Mouse (Mus musculus): ENCODE results near the gene Ptcd3. TPM values are rescaled to one million over a fixed set of nuclear protein-coding genes. Genes with fewer than 3 reads are reported as not detected.

The Ptcd3 gene
- 77.1 and 79.9 TPM in 2 replicates for polyA plus RNA-seq (2015; fragmentation: Nextera tagmentation; extraction: Ambion mirVana)

DNA sequence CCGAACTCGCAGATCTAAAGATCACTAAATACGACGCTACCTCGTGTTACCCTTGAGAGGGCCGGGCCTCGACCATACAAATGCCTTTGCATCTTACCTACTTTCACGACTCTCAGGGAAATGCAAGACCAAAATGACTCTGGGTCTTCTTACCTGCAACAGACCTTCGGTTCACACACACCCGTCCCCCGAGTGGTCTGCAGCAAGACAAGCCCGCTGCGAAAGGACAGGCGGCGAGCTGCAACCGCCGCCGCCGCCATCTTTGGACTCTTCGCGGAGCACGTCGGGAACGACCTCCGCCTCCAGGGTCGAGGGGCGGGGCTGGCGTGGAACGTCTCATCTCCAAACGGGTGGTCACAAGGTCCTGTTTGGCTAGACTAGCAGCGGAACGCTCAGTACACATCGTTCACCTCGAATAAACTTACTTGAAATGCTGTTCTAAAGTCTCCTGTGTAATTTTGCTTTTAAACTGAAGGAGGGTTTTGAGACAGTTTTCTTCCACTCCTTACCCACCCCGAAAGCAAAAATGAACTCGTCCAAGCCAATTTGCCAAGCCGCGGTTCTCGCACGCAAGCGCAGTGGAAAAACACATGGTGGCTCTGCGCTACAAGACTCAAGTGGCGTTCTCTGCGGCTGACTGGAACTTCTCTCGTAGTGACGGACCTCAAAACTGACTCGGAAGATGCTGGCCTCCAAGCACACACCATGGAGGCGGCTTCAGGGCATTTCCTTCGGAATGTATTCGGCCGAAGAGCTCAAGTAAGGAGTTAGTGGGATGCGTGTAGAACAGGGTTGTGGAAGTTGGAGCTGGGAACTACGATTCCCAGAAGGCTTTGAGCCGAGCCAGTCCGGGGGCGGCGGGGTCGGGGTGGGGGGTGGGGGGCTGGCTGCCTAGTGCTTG, at the start of gene Ptcd3, which contains the start of gene Polr1a:
Ptcd3 (minus strand) TSS at position 270 of the 901 bp plus-strand sequence.
Polr1a (plus strand) TSS at position 573 of the 901 bp plus-strand sequence.
- under 1% methylated on average over 58 of the region's 58 CpGs for WGBS
- no peaks in the 10 kb centered on the region for H3K9me3 ChIP-seq
- peak within 1 kb of the TSS; percentile 70 for H3K27ac ChIP-seq (replicated peaks)
- H3K9ac ChIP-seq, result peak within 1 kb of the TSS; percentile 62
- peak; percentile 94 for ATAC-seq (ENCODE audit: low FRiP score, low read depth)
- peak within 1 kb of the TSS; percentile 69 for H3K4me3 ChIP-seq
- peaks cover 24% of the 10 kb centered on the region for H3K36me3 ChIP-seq
- H3K4me2 ChIP-seq, result peak within 1 kb of the TSS; percentile 69
- peaks cover 21% of the 10 kb centered on the region for H3K4me1 ChIP-seq (replicated peaks)
- no peaks in the 10 kb centered on the region for H3K27me3 ChIP-seq

DNA sequence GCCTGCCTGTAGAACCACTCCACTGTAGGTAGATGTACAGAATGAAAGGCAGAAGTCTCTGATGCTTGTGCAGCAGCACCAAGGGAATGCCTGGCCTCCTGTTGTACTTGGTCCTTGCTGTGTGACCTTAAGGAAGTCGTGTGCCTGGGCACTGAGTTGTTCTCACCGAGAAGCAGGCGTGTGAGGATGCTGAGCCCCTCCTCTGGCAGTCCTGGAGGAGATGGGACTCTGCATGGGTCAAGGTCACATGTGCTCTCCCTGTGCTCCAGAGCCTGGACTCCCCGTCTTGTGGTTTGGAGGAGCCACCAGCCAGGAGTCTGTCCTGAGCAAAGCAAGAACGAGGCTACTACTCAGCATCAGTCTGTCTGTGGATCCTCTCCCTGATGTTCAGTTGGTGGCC, 42.6 kb upstream of the Ptcd3 start:
- Histone ChIP-seq H3K36me3 (peaks cover 64% of the 10 kb centered on the region), H3K27ac (replicated peaks) (no peak overlapping the region), H3K9me3 (no peaks in the 10 kb centered on the region), H3K4me3 (no peak overlapping the region), H3K27me3 (no peaks in the 10 kb centered on the region), H3K4me2 (no peak overlapping the region), H3K9ac (no peak overlapping the region), H3K4me1 (replicated peaks) (no peaks in the 10 kb centered on the region)
- ATAC-seq (ENCODE audit: low FRiP score, low read depth), result no peak
- WGBS, result 90% methylated on average over 5 of the region's 5 CpGs

DNA sequence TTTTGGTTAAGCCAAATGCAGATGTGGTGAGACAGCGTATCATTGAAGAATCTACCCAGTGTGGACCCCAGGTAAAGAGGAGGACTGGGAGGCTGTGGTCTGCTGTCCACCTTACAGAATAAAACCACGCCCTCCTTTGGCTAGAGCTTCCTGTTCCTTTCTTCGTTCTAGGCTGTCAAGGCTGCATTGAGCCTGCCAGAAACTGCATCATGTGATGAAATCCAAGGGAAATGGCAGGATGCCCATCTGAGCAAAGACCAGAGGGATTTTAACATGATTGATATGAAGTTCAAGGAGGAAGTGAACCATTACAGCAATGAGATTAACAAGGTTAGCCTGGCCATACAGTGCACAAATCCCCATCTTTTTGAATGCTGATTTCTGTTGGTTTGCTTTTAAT, 42.0 kb upstream of the Ptcd3 start:
- no peak overlapping the region for H3K4me2 ChIP-seq
- WGBS, result 88% methylated on average over 3 of the region's 3 CpGs
- no peaks in the 10 kb centered on the region for H3K27me3 ChIP-seq
- H3K27ac ChIP-seq (replicated peaks), result no peak overlapping the region
- ATAC-seq (ENCODE audit: low FRiP score, low read depth), result no peak
- H3K9ac ChIP-seq, result no peak overlapping the region
- H3K4me1 ChIP-seq (replicated peaks), result no peaks in the 10 kb centered on the region
- no peak overlapping the region for H3K4me3 ChIP-seq
- H3K9me3 ChIP-seq, result no peaks in the 10 kb centered on the region
- H3K36me3 ChIP-seq, result peaks cover 68% of the 10 kb centered on the region

DNA sequence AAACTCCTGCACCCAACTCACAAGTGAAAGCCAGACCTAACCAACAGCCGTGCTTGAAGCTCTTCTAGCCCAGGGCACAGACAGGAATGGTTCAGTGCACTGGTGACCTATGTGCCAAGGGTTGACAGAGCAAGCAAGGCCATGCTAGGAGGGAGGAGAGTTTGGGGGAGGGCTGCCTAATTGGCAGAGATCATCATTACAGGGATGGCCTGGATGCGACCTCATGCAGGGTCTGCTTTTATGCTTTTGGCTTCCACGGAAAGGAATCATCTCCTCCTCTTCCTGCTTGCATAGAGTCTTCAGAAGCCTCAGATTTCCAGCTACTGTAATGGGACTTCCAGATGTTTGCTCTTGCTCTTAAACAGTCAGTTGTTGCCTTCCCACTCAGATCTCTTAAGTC, 41.2 kb upstream of the Ptcd3 start:
- Histone ChIP-seq H3K36me3 (peaks cover 70% of the 10 kb centered on the region), H3K4me1 (replicated peaks) (no peaks in the 10 kb centered on the region), H3K27ac (replicated peaks) (no peak overlapping the region), H3K4me3 (no peak overlapping the region), H3K9ac (no peak overlapping the region), H3K4me2 (no peak overlapping the region), H3K27me3 (no peaks in the 10 kb centered on the region), H3K9me3 (no peaks in the 10 kb centered on the region)
- ATAC-seq (ENCODE audit: low FRiP score, low read depth), result no peak
- WGBS, result 88% methylated on average over 3 of the region's 3 CpGs

DNA sequence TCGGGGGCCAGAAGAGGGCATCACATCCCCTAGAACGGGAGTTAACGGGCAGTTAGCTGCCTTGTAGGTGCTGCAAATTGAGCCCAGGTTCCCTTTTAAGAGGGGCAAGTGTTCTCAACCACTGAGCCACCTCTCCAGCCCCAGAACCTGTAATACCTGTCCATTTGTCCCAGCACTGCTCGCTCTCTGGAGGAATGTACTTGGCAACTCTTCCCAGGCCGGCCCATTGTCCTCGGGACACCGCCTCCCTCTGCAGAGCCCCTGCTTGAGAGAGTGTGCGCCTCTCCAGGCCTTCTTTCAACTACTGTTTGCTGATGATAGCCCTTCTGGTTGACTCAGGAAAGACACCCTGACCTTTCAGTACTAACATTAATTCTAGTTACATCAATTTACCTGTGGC, 37.6 kb upstream of the Ptcd3 start:
- Histone ChIP-seq H3K9ac (no peak overlapping the region), H3K4me2 (no peak overlapping the region), H3K27ac (replicated peaks) (no peak overlapping the region), H3K4me3 (no peak overlapping the region), H3K36me3 (peaks cover 57% of the 10 kb centered on the region), H3K4me1 (replicated peaks) (no peaks in the 10 kb centered on the region), H3K27me3 (no peaks in the 10 kb centered on the region), H3K9me3 (no peaks in the 10 kb centered on the region)
- 97% methylated on average over 8 of the region's 8 CpGs for WGBS
- no peak for ATAC-seq (ENCODE audit: low FRiP score, low read depth)

DNA sequence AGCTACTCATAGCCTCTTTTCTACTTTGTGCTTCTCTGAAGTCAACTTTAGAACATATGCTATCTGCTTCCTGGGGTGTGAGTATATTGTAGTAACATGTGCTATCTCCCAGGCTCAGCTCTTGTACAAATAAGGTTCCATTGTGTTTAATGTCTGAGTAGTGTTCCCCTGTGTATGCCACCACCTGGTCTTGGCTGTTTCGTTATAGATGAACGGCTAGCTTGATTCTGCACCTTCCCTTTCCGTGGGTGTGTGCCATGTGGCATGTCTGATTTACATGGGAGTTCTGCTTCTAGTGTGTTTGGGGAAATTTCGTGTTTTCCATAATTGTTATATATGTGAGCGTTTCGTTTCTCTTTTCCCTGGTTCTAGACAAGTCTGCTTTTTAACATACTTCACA, 36.6 kb upstream of the Ptcd3 start:
- peaks cover 48% of the 10 kb centered on the region for H3K36me3 ChIP-seq
- 87% methylated on average over 6 of the region's 6 CpGs for WGBS
- no peaks in the 10 kb centered on the region for H3K27me3 ChIP-seq
- no peak for ATAC-seq (ENCODE audit: low FRiP score, low read depth)
- H3K4me2 ChIP-seq, result no peak overlapping the region
- H3K27ac ChIP-seq (replicated peaks), result no peak overlapping the region
- no peak overlapping the region for H3K4me3 ChIP-seq
- H3K9ac ChIP-seq, result no peak overlapping the region
- no peaks in the 10 kb centered on the region for H3K9me3 ChIP-seq
- no peaks in the 10 kb centered on the region for H3K4me1 ChIP-seq (replicated peaks)

DNA sequence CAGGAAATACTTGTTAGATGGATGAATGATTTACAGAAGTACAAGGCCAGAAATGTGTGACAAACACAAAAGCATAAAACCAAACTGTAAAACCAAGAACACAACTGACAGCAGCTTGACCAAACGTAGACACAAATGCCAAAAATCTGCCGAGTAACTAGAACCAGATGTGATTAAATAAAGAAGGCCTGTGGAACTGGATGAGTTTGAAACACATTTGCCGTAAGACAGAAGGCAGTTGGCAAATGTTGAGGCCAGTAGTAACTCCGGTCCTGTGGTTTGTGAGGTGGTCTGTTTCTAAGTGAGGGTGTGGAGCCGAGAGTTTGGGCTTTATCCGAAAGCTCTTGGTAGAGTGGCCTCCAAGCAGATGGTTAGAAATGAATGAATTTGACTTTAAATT, 32.4 kb upstream of the Ptcd3 start:
- H3K27me3 ChIP-seq, result no peaks in the 10 kb centered on the region
- no peak overlapping the region for H3K9ac ChIP-seq
- no peaks in the 10 kb centered on the region for H3K9me3 ChIP-seq
- H3K36me3 ChIP-seq, result peaks cover 49% of the 10 kb centered on the region
- H3K4me3 ChIP-seq, result no peak overlapping the region
- ATAC-seq (ENCODE audit: low FRiP score, low read depth), result no peak
- H3K27ac ChIP-seq (replicated peaks), result no peak overlapping the region
- 92% methylated on average over 6 of the region's 6 CpGs for WGBS
- no peaks in the 10 kb centered on the region for H3K4me1 ChIP-seq (replicated peaks)
- no peak overlapping the region for H3K4me2 ChIP-seq

DNA sequence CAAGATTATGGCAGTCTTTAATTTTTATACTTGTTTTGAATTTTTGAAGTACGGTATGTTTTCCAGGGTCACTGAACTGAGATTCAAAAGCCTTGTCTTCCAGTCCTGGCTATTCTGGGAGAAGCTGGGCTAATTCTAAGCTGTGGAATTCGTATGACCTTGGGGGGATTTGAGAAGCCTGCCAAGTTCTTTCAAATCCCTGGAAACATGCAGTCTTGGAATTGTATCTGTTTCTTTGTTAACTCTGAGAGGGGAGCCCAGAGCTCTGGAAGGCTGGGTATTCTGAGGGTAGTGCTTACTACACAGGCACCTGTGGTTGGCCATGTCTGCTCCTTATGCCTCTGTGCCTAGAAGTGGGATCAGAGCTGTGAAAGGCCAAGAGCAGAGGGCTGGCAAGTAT, 27.2 kb upstream of the Ptcd3 start:
- H3K27ac ChIP-seq (replicated peaks), result 0 out of 2 replicates have a peak overlapping the region, but pooled peaks have one; percentile 8
- H3K4me3 ChIP-seq, result no peak overlapping the region
- H3K4me1 ChIP-seq (replicated peaks), result 0 out of 2 replicates have a peak, but pooled peaks cover 3% of the 10 kb centered on the region
- H3K36me3 ChIP-seq, result peaks cover 59% of the 10 kb centered on the region
- H3K9me3 ChIP-seq, result no peaks in the 10 kb centered on the region
- no peak overlapping the region for H3K4me2 ChIP-seq
- H3K9ac ChIP-seq, result no peak overlapping the region
- no peak for ATAC-seq (ENCODE audit: low FRiP score, low read depth)
- whole genome bisulfite sequencing, result 77% methylated on average over 2 of the region's 2 CpGs
- no peaks in the 10 kb centered on the region for H3K27me3 ChIP-seq

DNA sequence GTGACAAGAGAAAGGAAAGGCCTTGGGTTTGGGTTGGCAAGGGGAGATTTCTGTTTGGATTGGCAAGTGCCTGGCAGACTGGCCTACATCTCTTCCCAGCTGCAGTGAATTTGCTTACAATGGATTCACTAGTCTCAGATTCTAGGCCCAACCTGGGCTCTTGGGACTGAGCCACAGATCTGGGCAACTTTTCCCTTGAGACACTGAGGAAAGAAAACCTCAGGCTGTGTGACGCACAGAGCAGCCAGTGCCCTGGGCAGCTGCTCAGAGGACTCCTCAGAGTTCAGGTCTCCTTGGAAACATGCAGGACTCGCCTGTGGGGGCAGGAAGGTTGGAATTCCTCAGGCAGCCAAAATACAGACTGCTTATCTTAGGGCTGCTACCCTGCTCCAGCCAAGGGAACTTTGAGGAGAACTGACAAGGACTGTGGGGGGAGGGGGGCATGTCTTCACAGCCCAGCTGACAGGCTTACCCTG, 25.6 kb upstream of the Ptcd3 start:
- Histone ChIP-seq H3K27ac (replicated peaks) (0 out of 2 replicates have a peak overlapping the region, but pooled peaks have one; percentile 13), H3K36me3 (peaks cover 74% of the 10 kb centered on the region), H3K9ac (no peak overlapping the region), H3K4me2 (no peak overlapping the region), H3K27me3 (no peaks in the 10 kb centered on the region), H3K9me3 (no peaks in the 10 kb centered on the region), H3K4me3 (no peak overlapping the region), H3K4me1 (replicated peaks) (0 out of 2 replicates have a peak, but pooled peaks cover 3% of the 10 kb centered on the region)
- WGBS, result 61% methylated on average over 2 of the region's 2 CpGs
- ATAC-seq (ENCODE audit: low FRiP score, low read depth), result no peak

DNA sequence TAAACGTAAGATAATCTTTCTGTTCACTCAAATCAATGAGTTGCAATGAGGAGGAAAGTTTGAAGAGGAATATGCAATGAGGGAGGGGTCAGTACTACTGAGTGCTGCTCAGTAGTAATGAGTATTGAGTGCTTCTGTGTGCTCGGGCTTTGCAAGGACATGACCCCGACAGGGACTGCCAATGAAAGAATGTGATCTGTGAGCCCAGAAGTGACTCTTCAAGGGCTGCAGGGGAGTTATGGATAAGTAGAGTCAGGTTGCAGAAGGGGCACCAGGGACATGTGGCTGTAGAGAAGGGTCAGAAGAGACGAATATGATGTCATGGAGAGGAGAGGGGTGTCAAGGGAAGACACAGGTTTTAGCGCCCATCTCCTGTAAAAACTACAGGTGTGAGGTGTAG, 23.8 kb upstream of the Ptcd3 start:
- Histone ChIP-seq H3K27me3 (no peaks in the 10 kb centered on the region), H3K4me1 (replicated peaks) (0 out of 2 replicates have a peak, but pooled peaks cover 3% of the 10 kb centered on the region), H3K27ac (replicated peaks) (no peak overlapping the region), H3K9ac (no peak overlapping the region), H3K9me3 (no peaks in the 10 kb centered on the region), H3K36me3 (peaks cover 64% of the 10 kb centered on the region), H3K4me2 (no peak overlapping the region), H3K4me3 (no peak overlapping the region)
- 88% methylated on average over 5 of the region's 5 CpGs for WGBS
- no peak for ATAC-seq (ENCODE audit: low FRiP score, low read depth)

DNA sequence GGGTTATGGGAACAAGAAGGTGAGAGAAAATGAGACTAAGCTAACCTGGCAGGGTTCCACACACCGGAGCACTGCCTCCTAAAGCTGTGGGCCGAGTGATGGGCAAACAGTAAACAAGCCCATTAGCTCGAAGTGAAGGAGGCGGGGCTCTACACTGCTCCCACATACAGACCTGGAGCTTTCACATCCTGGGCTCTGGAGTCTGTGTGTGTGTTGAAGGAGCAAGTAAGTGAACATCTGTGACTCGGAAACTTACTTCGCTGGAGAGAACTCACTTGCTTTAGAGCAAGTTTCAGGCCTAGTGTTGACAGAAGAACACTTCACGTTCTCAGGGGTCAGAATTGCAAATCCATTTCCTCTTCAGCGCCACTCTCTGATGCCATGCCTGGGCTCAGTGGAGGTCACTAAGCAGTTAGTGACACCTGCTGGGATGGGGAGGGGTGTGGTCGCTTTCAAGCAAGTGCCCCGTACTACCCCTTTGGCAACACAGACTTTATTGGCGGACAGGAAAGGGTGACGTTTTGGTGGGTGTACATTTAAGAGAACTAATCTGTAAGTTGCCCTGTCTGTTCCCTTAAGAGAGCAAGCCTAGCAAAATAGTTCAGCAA, 22.4 kb upstream of the Ptcd3 start:
- H3K4me3 ChIP-seq, result no peak overlapping the region
- 90% methylated on average over 12 of the region's 12 CpGs for WGBS
- H3K4me2 ChIP-seq, result no peak overlapping the region
- no peak overlapping the region for H3K27ac ChIP-seq (replicated peaks)
- no peak overlapping the region for H3K9ac ChIP-seq
- H3K4me1 ChIP-seq (replicated peaks), result 0 out of 2 replicates have a peak, but pooled peaks cover 3% of the 10 kb centered on the region
- peaks cover 61% of the 10 kb centered on the region for H3K36me3 ChIP-seq
- ATAC-seq (ENCODE audit: low FRiP score, low read depth), result no peak
- no peaks in the 10 kb centered on the region for H3K9me3 ChIP-seq
- H3K27me3 ChIP-seq, result no peaks in the 10 kb centered on the region

DNA sequence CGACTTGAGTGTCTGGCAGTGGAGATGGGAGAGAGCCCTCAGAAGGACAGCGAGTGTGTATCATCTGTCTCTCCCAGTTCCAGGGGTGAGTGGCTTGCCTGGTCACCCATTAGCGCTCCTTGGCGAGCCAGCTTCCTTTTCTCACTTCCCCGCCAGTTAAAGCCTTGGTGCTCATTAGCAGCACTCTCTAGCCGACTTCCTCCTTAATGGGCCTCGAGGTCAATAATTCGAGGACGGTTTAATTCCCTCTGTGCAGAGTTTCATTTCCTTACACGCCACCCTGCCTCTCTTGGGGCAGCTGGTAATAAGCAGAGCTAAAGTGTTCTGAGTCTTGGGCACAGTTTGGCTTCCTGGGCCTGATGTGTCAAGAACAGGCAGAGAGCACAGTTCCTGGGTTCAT, 21.5 kb upstream of the Ptcd3 start:
- Histone ChIP-seq H3K27ac (replicated peaks) (no peak overlapping the region), H3K4me2 (no peak overlapping the region), H3K27me3 (no peaks in the 10 kb centered on the region), H3K4me1 (replicated peaks) (0 out of 2 replicates have a peak, but pooled peaks cover 3% of the 10 kb centered on the region), H3K9ac (no peak overlapping the region), H3K9me3 (no peaks in the 10 kb centered on the region), H3K4me3 (no peak overlapping the region), H3K36me3 (peaks cover 64% of the 10 kb centered on the region)
- 92% methylated on average over 10 of the region's 10 CpGs for WGBS
- no peak for ATAC-seq (ENCODE audit: low FRiP score, low read depth)
